Mouse (Mus musculus) forebrain, embryonic 16.5 days (tissue): ENCODE measurements around the gene Pomgnt2. TPM values are rescaled to one million over a fixed set of nuclear protein-coding genes. Genes with fewer than 3 reads are reported as not detected.
"Not testable (repeated sequence)": the region's sequence is repeated elsewhere in the genome, so short reads cannot be mapped to it uniquely, and the experiment has no call there.

Experiments
- ATAC-seq: fragments of 200-750 bp; cut with Nextera tagmentation; 2 replicates; pipeline ENCODE4 v1.8.0; 2017; ENCODE audit warnings: mild to moderate bottlenecking, moderate library complexity
- H3K27ac ChIP-seq: fragments of 300-500 bp; sonication (generic); 2 replicates; pipeline ENCODE4 v1.5.1; 2014; ENCODE audit warnings: low read length, control low read depth
- H3K27me3 ChIP-seq: fragments of 300-500 bp; sonication (generic); replicated peaks from 2 replicates; pipeline ENCODE4 v1.6.1; 2014; ENCODE audit warnings: low read length; ENCODE audit not compliant: control insufficient read depth, insufficient read depth
- H3K36me3 ChIP-seq: fragments of 300-500 bp; sonication (generic); 2 replicates; pipeline ENCODE4 v1.6.1; 2014; ENCODE audit not compliant: control insufficient read depth, insufficient read depth
- H3K4me1 ChIP-seq: fragments of 300-500 bp; sonication (generic); replicated peaks from 2 replicates; pipeline ENCODE4 v1.6.1; 2014; ENCODE audit warnings: low read length; ENCODE audit not compliant: control insufficient read depth, insufficient read depth
- H3K4me2 ChIP-seq: fragments of 300-500 bp; sonication (generic); 2 replicates; pipeline ENCODE4 v1.6.1; 2014; ENCODE audit warnings: mild to moderate bottlenecking, low read length, control low read depth
- H3K4me3 ChIP-seq: fragments of 300-500 bp; sonication (generic); replicated peaks from 2 replicates; pipeline ENCODE4 v1.5.1; 2014; ENCODE audit warnings: mild to moderate bottlenecking, low read length, control low read depth
- H3K9ac ChIP-seq: fragments of 300-500 bp; sonication (generic); replicated peaks from 2 replicates; pipeline ENCODE4 v1.6.1; 2014; ENCODE audit warnings: low read depth, low read length, control low read depth
- H3K9me3 ChIP-seq: fragments of 300-500 bp; sonication (generic); 2 replicates; pipeline ENCODE4 v1.6.1; 2016; ENCODE audit warnings: low read length; ENCODE audit not compliant: control insufficient read depth
- WGBS: fragments of 180-500 bp; shearing (Covaris S2); extraction: QIAGEN DNeasy Blood & Tissue Kit; methylation state at CpG from one replicate; pipeline ENCODE4 v1.1.7; 2014; 5-methylcytosine and 5-hydroxymethylcytosine counted together
- polyA plus RNA-seq: library from polyadenylated mRNA; unstranded; fragments of >200 nt; fragmentation: Nextera tagmentation; extraction: Ambion mirVana; gene quantifications from 2 replicates; pipeline ENCODE4 v1.2.1, GENCODE M21; 2015

The Pomgnt2 gene
- polyA plus RNA-seq, 1 experiment from 2014 or later, result 32.5 TPM

DNA sequence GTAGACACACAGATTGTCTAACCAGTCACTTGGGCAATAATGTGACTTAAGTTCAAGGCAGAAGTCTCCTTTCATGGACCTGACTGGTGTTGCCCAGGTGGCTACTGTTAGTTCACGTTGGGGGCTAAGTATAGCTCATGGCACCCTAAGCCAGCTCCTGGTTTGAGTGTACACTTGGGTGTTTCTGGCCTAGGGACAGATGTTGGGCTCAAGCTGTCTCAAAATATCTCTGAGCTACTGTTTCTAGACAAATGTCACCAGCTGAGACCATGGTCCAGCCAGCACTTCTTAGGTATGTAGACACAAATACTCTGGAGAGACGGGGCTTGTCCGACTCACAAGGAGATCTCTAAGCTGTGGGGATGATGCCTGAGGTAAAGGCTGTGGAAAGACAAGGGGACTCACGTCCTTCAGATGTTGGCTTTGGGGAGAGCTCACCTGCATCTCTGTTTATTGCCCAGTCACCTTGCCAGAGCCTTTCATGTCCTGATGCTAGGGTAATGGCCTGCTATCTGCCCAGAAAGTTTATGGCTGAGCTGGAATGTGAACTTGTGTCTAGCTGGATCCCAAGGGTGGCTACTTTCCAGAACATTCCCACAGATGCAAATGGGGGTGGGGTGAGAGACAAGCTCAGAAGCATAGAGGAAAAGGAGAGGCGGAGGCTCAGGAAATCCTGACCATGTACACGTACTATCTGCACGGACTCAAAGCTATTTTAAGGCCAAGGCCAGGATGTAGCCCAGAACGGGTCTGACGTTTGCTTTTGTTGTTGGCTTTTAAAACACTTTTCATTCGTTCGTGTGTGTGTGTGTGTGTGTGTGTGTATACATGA lies 31.2 kb upstream of the Pomgnt2 start:
- Histone ChIP-seq H3K36me3 (no peaks in the 10 kb centered on the region), H3K4me2 (no peak overlapping the region), H3K27ac (no peak overlapping the region), H3K4me3 (no peak overlapping the region), H3K9ac (no peak overlapping the region), H3K27me3 (no peaks in the 10 kb centered on the region), H3K4me1 (peaks cover 3% of the 10 kb centered on the region; the same call in 1 of the 2 replicates), H3K9me3 (no peaks in the 10 kb centered on the region)
- no peak for ATAC-seq
- 83% methylated on average over 11 of the region's 11 CpGs for WGBS

DNA sequence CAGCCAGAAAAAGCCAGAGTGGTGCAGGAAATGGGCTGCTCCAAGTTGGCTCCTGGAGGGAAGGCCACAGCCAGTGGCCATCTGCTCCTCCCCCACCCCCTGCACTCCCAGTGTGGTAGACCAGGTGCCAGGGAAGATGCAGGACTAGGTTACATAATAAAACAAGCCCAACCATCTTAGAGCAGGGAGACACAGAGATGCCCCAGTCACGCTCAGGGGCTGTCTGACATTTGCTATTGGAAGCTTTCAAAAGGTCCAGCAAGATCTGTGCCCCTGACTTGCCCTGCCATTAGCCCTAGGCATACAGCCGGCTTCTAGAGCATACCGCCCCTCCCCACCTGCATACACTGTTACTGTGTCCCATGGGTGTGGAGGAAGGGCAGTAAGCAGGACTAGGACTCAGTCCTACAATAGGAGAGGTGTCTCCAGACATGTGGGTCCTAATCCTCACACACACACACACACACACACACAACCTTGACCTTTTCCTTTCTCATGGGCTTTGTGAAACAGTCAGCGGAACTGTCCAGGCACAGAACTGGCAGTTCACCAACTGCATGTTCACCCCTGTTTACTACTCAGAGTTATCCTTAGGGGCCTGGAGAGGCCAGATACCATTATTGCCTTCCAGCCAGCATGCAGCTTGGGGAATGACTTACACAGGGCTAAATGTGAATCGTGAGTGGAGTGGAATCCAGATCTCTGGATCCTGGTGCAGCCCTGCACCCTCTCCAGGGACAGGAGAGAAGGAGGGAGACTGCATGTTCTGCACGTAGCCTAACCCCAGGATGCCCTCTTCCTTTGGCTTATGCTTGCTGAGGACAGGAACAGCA lies 30.4 kb upstream of the Pomgnt2 start:
- WGBS, result 77% methylated on average over 6 of the region's 6 CpGs
- Histone ChIP-seq H3K4me3 (no peak overlapping the region), H3K9me3 (no peaks in the 10 kb centered on the region), H3K9ac (no peak overlapping the region), H3K27ac (no peak overlapping the region), H3K4me2 (no peak overlapping the region), H3K4me1 (peaks cover 3% of the 10 kb centered on the region; the same call in 1 of the 2 replicates), H3K36me3 (no peaks in the 10 kb centered on the region), H3K27me3 (no peaks in the 10 kb centered on the region)
- ATAC-seq, result no peak

DNA sequence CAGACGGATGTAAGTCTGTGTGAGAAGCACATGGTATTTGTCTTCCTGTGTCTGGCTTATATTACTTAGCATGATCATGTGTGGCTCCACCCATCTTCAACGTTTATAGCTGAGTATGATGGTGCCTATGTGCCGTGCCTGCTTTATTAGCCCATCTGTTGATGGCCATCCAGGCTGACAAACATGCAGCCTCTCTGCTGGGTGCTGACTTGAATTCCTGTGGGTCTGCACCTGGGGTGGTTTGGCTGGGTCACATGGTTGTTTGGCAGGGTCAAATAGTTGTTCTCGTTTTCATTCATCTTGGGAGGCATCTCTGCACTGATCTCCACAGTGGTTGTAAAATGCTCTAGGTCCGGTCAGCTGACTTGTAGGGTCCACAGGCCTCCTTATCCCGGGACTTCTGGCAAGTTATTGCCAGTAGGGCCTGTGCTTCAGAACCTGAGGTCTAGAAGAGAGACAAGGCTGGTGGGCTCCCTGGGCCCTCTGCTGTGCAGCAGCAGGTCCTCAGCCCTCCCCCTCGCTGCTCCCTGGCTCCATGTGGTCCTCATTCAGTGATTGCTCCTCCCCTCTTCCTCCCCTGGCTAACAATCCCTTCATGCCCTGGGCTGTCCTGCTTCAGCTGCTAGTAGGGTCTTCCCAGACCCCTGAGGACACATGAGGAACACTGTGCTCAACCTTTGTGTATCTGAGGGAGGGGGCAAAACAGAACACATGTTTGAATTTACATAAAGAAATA lies 29.1 kb upstream of the Pomgnt2 start:
- no peak overlapping the region for H3K4me3 ChIP-seq
- no peak for ATAC-seq
- no peaks in the 10 kb centered on the region for H3K9me3 ChIP-seq
- no peaks in the 10 kb centered on the region for H3K36me3 ChIP-seq
- no peaks in the 10 kb centered on the region for H3K27me3 ChIP-seq
- H3K9ac ChIP-seq, result no peak overlapping the region
- peaks cover 3% of the 10 kb centered on the region; the same call in 1 of the 2 replicates for H3K4me1 ChIP-seq
- no peak overlapping the region for H3K27ac ChIP-seq
- WGBS, result 59% methylated on average over 7 of the region's 7 CpGs
- H3K4me2 ChIP-seq, result no peak overlapping the region

DNA sequence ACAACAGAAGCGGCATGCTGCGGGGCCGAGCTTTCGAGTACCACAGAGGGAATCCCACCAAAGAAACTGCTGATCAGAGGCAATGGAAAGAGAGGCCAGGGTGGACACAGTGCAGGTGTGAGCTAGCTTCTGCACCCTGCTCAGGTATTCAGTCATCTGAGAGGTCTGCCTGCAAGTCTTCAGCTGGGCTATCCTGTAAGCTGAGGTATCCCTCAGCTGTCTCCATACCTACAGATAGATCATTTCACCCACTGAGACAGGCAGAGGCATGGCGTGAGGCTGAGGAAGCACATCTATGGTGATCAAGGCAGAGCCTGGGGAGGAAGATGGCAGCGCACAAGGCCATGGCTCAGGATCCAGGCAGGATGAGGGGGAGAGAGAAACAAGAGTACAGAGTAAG lies 27.5 kb upstream of the Pomgnt2 start:
- Histone ChIP-seq H3K9me3 (no peaks in the 10 kb centered on the region), H3K27ac (no peak overlapping the region), H3K4me2 (no peak overlapping the region), H3K4me1 (peaks cover 3% of the 10 kb centered on the region; the same call in 1 of the 2 replicates), H3K27me3 (no peaks in the 10 kb centered on the region), H3K36me3 (no peaks in the 10 kb centered on the region), H3K9ac (no peak overlapping the region), H3K4me3 (no peak overlapping the region)
- 91% methylated on average over 6 of the region's 6 CpGs for WGBS
- no peak for ATAC-seq

DNA sequence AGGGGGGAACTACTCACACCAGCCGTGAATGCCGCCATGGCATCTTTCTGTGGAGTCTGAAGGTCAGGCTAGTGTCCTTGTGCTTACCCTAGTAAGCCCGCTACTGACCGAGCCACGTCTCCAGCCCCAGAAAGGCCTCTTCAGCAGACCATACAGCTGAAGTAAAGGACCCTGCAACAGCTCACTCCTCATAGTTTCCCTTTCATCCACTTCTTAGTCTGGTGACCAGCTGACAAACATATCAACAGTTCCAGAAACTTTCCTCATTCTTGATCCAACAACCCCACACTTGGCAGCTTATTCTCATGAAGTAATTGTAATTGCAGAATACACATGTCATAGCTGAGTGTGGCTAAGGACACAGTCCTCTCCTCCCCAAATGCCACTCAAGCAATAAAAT lies 27.0 kb upstream of the Pomgnt2 start:
- no peak for ATAC-seq
- Histone ChIP-seq H3K9me3 (no peaks in the 10 kb centered on the region), H3K9ac (no peak overlapping the region), H3K36me3 (no peaks in the 10 kb centered on the region), H3K4me1 (peaks cover 8% of the 10 kb centered on the region), H3K4me2 (no peak overlapping the region), H3K27ac (no peak overlapping the region), H3K4me3 (no peak overlapping the region), H3K27me3 (no peaks in the 10 kb centered on the region)
- WGBS, result 71% methylated on average over 5 of the region's 5 CpGs

DNA sequence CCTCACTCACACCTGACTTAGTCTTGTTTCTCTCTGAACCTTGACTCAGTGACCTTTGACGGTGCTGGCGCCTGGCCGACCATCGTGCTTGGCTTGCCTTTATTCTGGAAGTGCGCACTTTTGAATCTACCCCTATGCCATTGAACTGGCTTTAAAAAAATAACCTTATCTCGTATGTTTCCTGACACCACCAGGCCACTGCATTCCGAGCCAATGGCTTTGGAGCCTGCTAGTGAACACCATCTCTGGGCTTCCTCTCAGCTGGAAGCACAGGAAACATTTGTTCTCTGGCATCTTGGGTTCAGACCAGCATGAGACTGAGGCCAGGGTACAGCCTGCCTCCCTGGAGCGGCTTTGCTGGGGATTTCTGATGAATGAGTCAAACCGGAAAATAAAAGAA lies 25.9 kb upstream of the Pomgnt2 start:
- no peak for ATAC-seq
- H3K4me1 ChIP-seq, result peaks cover 9% of the 10 kb centered on the region
- H3K27ac ChIP-seq, result no peak overlapping the region
- H3K9me3 ChIP-seq, result no peaks in the 10 kb centered on the region
- no peaks in the 10 kb centered on the region for H3K36me3 ChIP-seq
- no peaks in the 10 kb centered on the region for H3K27me3 ChIP-seq
- no peak overlapping the region for H3K9ac ChIP-seq
- 70% methylated on average over 9 of the region's 9 CpGs for WGBS
- no peak overlapping the region for H3K4me2 ChIP-seq
- H3K4me3 ChIP-seq, result no peak overlapping the region

DNA sequence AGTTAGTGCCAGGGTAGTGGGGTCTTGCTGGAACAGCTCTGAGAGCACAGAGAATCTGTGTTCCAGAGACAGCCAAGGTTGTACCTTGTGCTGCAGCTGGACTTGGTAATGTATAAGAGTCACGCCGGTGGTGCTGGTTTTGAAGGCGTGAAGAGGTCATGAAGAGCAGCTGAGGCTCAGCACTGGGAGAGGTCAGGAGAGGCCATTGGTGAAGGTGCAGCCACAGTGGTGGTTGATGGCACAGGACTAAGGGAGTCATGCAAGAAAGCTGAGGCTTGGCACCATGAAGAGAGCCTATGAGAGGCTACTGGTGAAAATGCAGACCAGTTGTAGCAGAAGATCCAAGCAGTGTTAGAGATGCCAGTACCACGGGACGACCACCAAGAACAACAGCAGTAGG lies 24.7 kb upstream of the Pomgnt2 start:
- peaks cover 5% of the 10 kb centered on the region for H3K4me1 ChIP-seq
- no peak overlapping the region for H3K4me2 ChIP-seq
- ATAC-seq, result no peak
- no peak overlapping the region for H3K4me3 ChIP-seq
- H3K9ac ChIP-seq, result no peak overlapping the region
- no peaks in the 10 kb centered on the region for H3K27me3 ChIP-seq
- no peak overlapping the region for H3K27ac ChIP-seq
- WGBS, result 95% methylated on average over 5 of the region's 5 CpGs
- no peaks in the 10 kb centered on the region for H3K9me3 ChIP-seq
- no peaks in the 10 kb centered on the region for H3K36me3 ChIP-seq

DNA sequence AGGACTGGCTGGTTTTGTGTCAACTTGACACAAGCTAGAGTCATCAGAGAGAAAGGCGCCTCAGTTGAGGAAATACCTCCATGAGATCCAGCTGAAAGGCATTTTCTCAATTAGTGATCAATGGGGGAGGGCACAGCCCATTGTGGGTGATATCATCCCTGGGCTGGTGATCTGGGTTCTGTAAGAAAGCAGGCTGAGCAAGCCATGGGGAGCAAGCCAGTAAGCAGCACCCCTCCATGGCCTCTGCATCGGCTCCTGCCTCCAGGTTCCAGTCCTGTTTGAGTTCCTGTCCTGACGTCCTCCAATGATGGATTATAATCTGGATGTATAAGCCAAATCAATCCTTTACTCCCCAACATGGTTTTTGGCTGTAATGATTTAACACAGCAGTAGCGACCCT lies 24.3 kb upstream of the Pomgnt2 start:
- H3K9ac ChIP-seq, H3K27me3 ChIP-seq, H3K36me3 ChIP-seq, H3K4me3 ChIP-seq, H3K4me1 ChIP-seq, H3K9me3 ChIP-seq, H3K27ac ChIP-seq, ATAC-seq, H3K4me2 ChIP-seq: not testable (repeated sequence)
- 97% methylated on average over 4 of the region's 4 CpGs for WGBS

DNA sequence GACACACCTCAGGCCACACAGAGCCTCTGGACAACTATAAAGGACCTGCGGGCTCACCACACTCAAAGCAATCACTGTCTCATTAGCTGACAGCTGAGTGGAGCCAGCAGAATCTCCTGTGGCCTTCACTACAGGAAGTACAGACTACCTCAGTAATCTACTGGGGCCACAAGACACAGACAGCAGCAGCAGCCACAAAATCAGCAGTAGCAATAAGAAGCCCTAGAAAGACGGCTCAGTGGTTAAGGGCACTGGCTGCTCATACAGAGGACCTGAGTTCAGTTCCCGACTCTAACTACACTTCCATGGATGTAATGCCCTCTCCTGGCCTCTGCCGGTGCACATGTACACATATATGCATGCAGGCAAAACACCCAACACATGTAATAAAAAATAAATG lies 23.4 kb upstream of the Pomgnt2 start:
- no peak overlapping the region for H3K27ac ChIP-seq
- 90% methylated on average over 4 of the region's 4 CpGs for WGBS
- H3K36me3 ChIP-seq, result no peaks in the 10 kb centered on the region
- no peak overlapping the region for H3K4me2 ChIP-seq
- peaks cover 5% of the 10 kb centered on the region for H3K4me1 ChIP-seq
- no peak for ATAC-seq
- H3K4me3 ChIP-seq, result no peak overlapping the region
- H3K27me3 ChIP-seq, result no peaks in the 10 kb centered on the region
- no peak overlapping the region for H3K9ac ChIP-seq
- no peaks in the 10 kb centered on the region for H3K9me3 ChIP-seq
